Mouse (Mus musculus): ENCODE data around the gene Sema6d. TPM values are rescaled to one million over a fixed set of nuclear protein-coding genes. Genes with fewer than 3 reads are reported as not detected.
A peak's percentile ranks its signal among the peaks of the same experiment; 100 is the strongest.

Sema6d gene
- total and polyA plus RNA-seq, 3 experiments = 13.8 to 16.4 (median 14.0) TPM

GRCm38 (mm10) chr2:124642131-124642530, 552.4 kb downstream of the Sema6d start:
- WGBS = 48% methylated on average over 3 of the region's 3 CpGs
- H3K27me3 ChIP-seq (ENCODE audit: control insufficient read depth, insufficient read depth, low read length) = no peaks in the 10 kb centered on the region
- H3K4me1 ChIP-seq (ENCODE audit: control insufficient read depth, insufficient read depth, low read length) = peaks cover 25% of the 10 kb centered on the region
- no peak overlapping the region for H3K4me3 ChIP-seq
- intact Hi-C loops (cut with DNase I) = no loop called here
- H3K27ac ChIP-seq = no peak overlapping the region
- peaks cover 27% of the 10 kb centered on the region for H3K36me3 ChIP-seq (ENCODE audit: control insufficient read depth, insufficient read depth, low read length)
- peaks cover 14% of the 10 kb centered on the region for H3K79me2 ChIP-seq (replicated peaks; ENCODE audit: control insufficient read depth, insufficient read depth, low read length)
- DNase-seq = no peak
- no peak overlapping the region for H3K9ac ChIP-seq (ENCODE audit: low read depth, low read length)
- no peak for TF ChIP-seq POLR2A (IDR thresholded peaks at IDR 0.05; ENCODE audit: insufficient read depth, low read depth, low read length)
- no peak for TF ChIP-seq EP300 (IDR thresholded peaks at IDR 0.05; ENCODE audit: insufficient read depth, low read depth, low read length)
- TF ChIP-seq CTCF (IDR thresholded peaks at IDR 0.05) = no peak

GRCm38 (mm10) chr2:124650609-124651008, 560.8 kb downstream of the Sema6d start:
- DNase-seq = peak in 1 of 2 experiments; percentile 14
- intact Hi-C loops (cut with DNase I) = loop anchor here (2.0 kb wide), 1 partner anchor 40 kb away; no protein-coding TSS in a partner anchor
- Histone ChIP-seq H3K4me3 (no peak overlapping the region), H3K36me3 (ENCODE audit: control insufficient read depth, insufficient read depth, low read length) (peaks cover 14% of the 10 kb centered on the region), H3K27me3 (ENCODE audit: control insufficient read depth, insufficient read depth, low read length) (no peaks in the 10 kb centered on the region), H3K9ac (ENCODE audit: low read depth, low read length) (no peak overlapping the region), H3K79me2 (replicated peaks; ENCODE audit: control insufficient read depth, insufficient read depth, low read length) (peaks cover 8% of the 10 kb centered on the region), H3K4me1 (ENCODE audit: control insufficient read depth, insufficient read depth, low read length) (peaks cover 8% of the 10 kb centered on the region; the same call in 1 of the 2 replicates), H3K27ac (peak overlapping the region; percentile 54)
- TF ChIP-seq CTCF (IDR thresholded peaks at IDR 0.05) (no peak), POLR2A (IDR thresholded peaks at IDR 0.05; ENCODE audit: insufficient read depth, low read depth, low read length) (no peak), EP300 (IDR thresholded peaks at IDR 0.05; ENCODE audit: insufficient read depth, low read depth, low read length) (no peak)
- WGBS = 59% methylated on average over 2 of the region's 2 CpGs

DNA sequence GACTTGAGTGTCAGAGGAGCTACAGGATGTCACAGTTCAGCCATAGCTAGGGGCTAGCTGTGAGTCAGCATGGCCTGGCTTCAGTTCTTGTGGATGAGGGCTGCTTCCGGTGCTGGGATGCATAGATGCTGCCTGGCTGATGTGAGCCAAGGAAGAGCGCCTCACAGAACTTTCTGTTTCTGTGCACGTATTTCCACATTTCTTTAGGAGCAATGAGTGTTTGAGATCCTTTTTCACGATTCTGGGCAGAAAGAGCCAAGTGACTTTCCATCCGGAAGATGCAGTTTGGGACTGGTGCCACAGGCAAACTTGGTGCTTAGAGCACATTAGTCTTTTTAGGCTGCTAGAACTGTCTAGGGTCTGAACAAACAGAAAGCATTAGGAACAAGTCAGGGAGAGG, 561.4 kb downstream of the Sema6d start:
- intact Hi-C loops (cut with DNase I) = loop anchor here (2.0 kb wide), 1 partner anchor 40 kb away; no protein-coding TSS in a partner anchor
- WGBS = 34% methylated on average over 5 of the region's 5 CpGs
- peak in 1 of 2 experiments; percentile 35 for DNase-seq

DNA sequence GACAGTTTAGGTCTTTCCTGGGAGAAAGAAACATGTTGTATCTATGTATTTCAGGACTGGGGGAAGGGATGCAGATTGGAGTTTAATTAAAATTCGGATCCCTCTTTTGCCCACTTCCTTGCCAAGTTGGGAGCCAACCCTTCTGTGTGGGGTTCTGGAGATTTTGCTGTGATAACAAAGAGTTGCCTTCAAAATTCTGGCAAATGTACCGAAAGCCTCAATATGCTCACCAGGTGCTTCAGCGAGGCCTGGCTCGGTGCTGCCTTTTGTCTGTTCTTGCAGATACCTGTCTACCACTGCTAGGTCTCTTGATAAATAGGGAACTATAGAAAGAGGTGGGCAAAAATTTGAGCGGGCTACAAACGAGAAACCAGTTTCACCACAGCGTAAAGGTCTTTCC, 563.4 kb downstream of the Sema6d start:
- TF ChIP-seq EP300 (IDR thresholded peaks at IDR 0.05; ENCODE audit: insufficient read depth, low read depth, low read length) (no peak), CTCF (IDR thresholded peaks at IDR 0.05) (no peak), POLR2A (IDR thresholded peaks at IDR 0.05; ENCODE audit: insufficient read depth, low read depth, low read length) (no peak)
- Histone ChIP-seq H3K79me2 (replicated peaks; ENCODE audit: control insufficient read depth, insufficient read depth, low read length) (no peaks in the 10 kb centered on the region; the same call in 1 of the 2 replicates), H3K4me3 (no peak overlapping the region), H3K9ac (ENCODE audit: low read depth, low read length) (no peak overlapping the region), H3K4me1 (ENCODE audit: control insufficient read depth, insufficient read depth, low read length) (peaks cover 4% of the 10 kb centered on the region; the same call in 1 of the 2 replicates), H3K27ac (no peak overlapping the region), H3K36me3 (ENCODE audit: control insufficient read depth, insufficient read depth, low read length) (peaks cover 20% of the 10 kb centered on the region), H3K27me3 (ENCODE audit: control insufficient read depth, insufficient read depth, low read length) (no peaks in the 10 kb centered on the region)
- WGBS = 85% methylated on average over 7 of the region's 7 CpGs
- DNase-seq = no peak
- intact Hi-C loops (cut with DNase I) = no loop called here

More for the DNA sequence above, 561.4 kb downstream of the Sema6d start:
- Histone ChIP-seq H3K36me3 (ENCODE audit: control insufficient read depth, insufficient read depth, low read length) (peaks cover 15% of the 10 kb centered on the region), H3K9ac (ENCODE audit: low read depth, low read length) (no peak overlapping the region), H3K79me2 (replicated peaks; ENCODE audit: control insufficient read depth, insufficient read depth, low read length) (peaks cover 5% of the 10 kb centered on the region), H3K4me3 (no peak overlapping the region), H3K4me1 (ENCODE audit: control insufficient read depth, insufficient read depth, low read length) (peaks cover 6% of the 10 kb centered on the region; the same call in 1 of the 2 replicates), H3K27ac (peak overlapping the region; percentile 54), H3K27me3 (ENCODE audit: control insufficient read depth, insufficient read depth, low read length) (no peaks in the 10 kb centered on the region)
- TF ChIP-seq CTCF (IDR thresholded peaks at IDR 0.05) (no peak), EP300 (IDR thresholded peaks at IDR 0.05; ENCODE audit: insufficient read depth, low read depth, low read length) (no peak)

DNA sequence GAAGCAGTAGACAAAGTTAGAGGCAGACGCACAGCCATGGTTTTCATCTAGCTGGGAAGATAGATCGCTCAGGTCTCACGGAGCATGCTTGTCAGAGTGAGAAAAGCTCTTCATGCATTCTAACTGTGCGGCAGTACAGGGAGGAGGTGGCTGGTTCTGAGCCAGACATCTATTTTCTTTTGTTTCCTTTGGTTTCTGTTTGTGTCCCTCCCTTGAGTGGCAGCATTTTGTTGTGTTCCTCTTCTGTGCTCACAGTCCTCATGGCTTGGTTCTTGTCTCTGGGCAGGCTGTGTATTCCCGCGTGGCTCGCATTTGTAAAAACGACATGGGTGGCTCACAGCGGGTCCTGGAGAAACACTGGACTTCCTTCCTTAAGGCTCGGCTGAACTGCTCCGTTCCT, 567.6 kb downstream of the Sema6d start:
- 66% methylated on average over 11 of the region's 11 CpGs for WGBS
- peaks cover 27% of the 10 kb centered on the region for H3K36me3 ChIP-seq (ENCODE audit: control insufficient read depth, insufficient read depth, low read length)
- no peak overlapping the region for H3K4me3 ChIP-seq
- no peaks in the 10 kb centered on the region; the same call in 1 of the 2 replicates for H3K79me2 ChIP-seq (replicated peaks; ENCODE audit: control insufficient read depth, insufficient read depth, low read length)
- H3K27ac ChIP-seq = peak overlapping the region; percentile 24
- intact Hi-C loops (cut with DNase I) = no loop called here
- no peak for DNase-seq
- H3K27me3 ChIP-seq (ENCODE audit: control insufficient read depth, insufficient read depth, low read length) = no peaks in the 10 kb centered on the region
- H3K9ac ChIP-seq (ENCODE audit: low read depth, low read length) = no peak overlapping the region
- H3K4me1 ChIP-seq (ENCODE audit: control insufficient read depth, insufficient read depth, low read length) = no peaks in the 10 kb centered on the region; the same call in 1 of the 2 replicates
- TF ChIP-seq CTCF (IDR thresholded peaks at IDR 0.05) (no peak), EP300 (IDR thresholded peaks at IDR 0.05; ENCODE audit: insufficient read depth, low read depth, low read length) (no peak), POLR2A (IDR thresholded peaks at IDR 0.05; ENCODE audit: insufficient read depth, low read depth, low read length) (no peak)

- intact Hi-C loops (cut with DNase I) = no loop called here
- Histone ChIP-seq H3K27me3 (ENCODE audit: control insufficient read depth, insufficient read depth, low read length) (no peaks in the 10 kb centered on the region), H3K4me1 (ENCODE audit: control insufficient read depth, insufficient read depth, low read length) (no peaks in the 10 kb centered on the region; the same call in 1 of the 2 replicates), H3K79me2 (replicated peaks; ENCODE audit: control insufficient read depth, insufficient read depth, low read length) (no peaks in the 10 kb centered on the region; the same call in 1 of the 2 replicates), H3K27ac (no peak overlapping the region), H3K36me3 (ENCODE audit: control insufficient read depth, insufficient read depth, low read length) (peaks cover 27% of the 10 kb centered on the region), H3K4me3 (no peak overlapping the region), H3K9ac (ENCODE audit: low read depth, low read length) (no peak overlapping the region)
- 85% methylated on average over 14 of the region's 14 CpGs for WGBS
- no peak for DNase-seq
- TF ChIP-seq CTCF (IDR thresholded peaks at IDR 0.05) (no peak), EP300 (IDR thresholded peaks at IDR 0.05; ENCODE audit: insufficient read depth, low read depth, low read length) (no peak), POLR2A (IDR thresholded peaks at IDR 0.05; ENCODE audit: insufficient read depth, low read depth, low read length) (no peak)
These were observed 568.6 kb downstream of the Sema6d start for GRCm38 (mm10) chr2:124658374-124658773.
